Mouse (Mus musculus) testis, adult 2 months (tissue): ENCODE measurements around the gene Bub1b. TPM values are rescaled to one million over a fixed set of nuclear protein-coding genes. Genes with fewer than 3 reads are reported as not detected.

Experiments used
- H3K27ac ChIP-seq: fragments of 200-500 bp; 2 replicates; pipeline ENCODE4 v1.5.1; 2012; ENCODE audit warnings: low read depth, low read length; ENCODE audit not compliant: control insufficient read depth, insufficient read depth
- H3K27me3 ChIP-seq: fragments of 200-500 bp; 2 replicates; pipeline ENCODE4 v1.6.1; 2012; ENCODE audit warnings: mild to moderate bottlenecking, low read length, moderate library complexity; ENCODE audit not compliant: control insufficient read depth, insufficient read depth
- H3K36me3 ChIP-seq: fragments of 200-500 bp; 2 replicates; pipeline ENCODE4 v1.6.1; 2012; ENCODE audit warnings: mild to moderate bottlenecking, low read length; ENCODE audit not compliant: control insufficient read depth, insufficient read depth
- H3K4me1 ChIP-seq: fragments of 200-500 bp; 2 replicates; pipeline ENCODE4 v1.6.1; 2012; ENCODE audit warnings: low read length; ENCODE audit not compliant: control insufficient read depth, insufficient read depth
- H3K4me3 ChIP-seq: fragments of 200-500 bp; 2 replicates; pipeline ENCODE4 v1.5.1; 2012; ENCODE audit warnings: low read depth, mild to moderate bottlenecking, low read length, moderate library complexity, mixed read lengths; ENCODE audit not compliant: control insufficient read depth
- CTCF ChIP-seq: fragments of 200-500 bp; IDR thresholded peaks from 2 replicates; pipeline ENCODE4 v1.5.1; 2012; ENCODE audit warnings: low read depth, mild to moderate bottlenecking, inconsistent platforms, low read length, moderate library complexity; ENCODE audit not compliant: control insufficient read depth, insufficient read depth, insufficient replicate concordance
- POLR2A ChIP-seq: fragments of 200-500 bp; IDR thresholded peaks from 2 replicates; pipeline ENCODE4 v1.6.1; 2012; ENCODE audit warnings: low read depth, mild to moderate bottlenecking, inconsistent platforms, low read length, moderate library complexity; ENCODE audit not compliant: control insufficient read depth
- polyA plus RNA-seq: library from polyadenylated mRNA; depleted of rRNA; stranded (reverse); fragments of >200 nt; gene quantifications from 2 replicates; pipeline ENCODE4 v1.2.3, GENCODE M21; 2012

Bub1b gene
- polyA plus RNA-seq, 1 experiment = 18.4 TPM

- Histone ChIP-seq H3K36me3 (no peaks in the 10 kb centered on the region), H3K27me3 (no peaks in the 10 kb centered on the region), H3K27ac (no peak overlapping the region), H3K4me3 (no peak overlapping the region), H3K4me1 (peaks cover 10% of the 10 kb centered on the region)
- TF ChIP-seq POLR2A = no peak
- TF ChIP-seq CTCF = no peak
Observed at GRCm38 (mm10) chr2:118667181-118667580, 69.2 kb downstream of the Bub1b start.

DNA sequence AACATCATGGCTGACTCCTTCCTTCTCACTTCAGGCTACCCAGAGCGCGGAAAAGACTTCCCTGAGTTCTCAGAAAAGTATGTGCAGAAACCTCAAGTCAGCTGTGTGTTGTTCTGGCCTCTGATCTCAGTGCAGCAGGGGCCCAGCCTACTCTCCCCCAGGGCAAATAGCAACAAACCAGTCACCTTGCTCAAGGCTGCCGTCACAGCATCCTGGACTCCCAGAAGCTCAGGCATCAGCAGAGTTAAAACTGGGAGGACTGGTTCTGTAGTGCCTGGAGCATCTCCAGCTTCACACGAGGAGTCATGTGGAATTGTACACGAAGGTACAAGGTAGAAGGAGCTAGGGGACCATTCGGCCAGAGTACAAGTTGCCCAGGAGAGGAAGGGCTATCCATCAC is 71.2 kb downstream of the Bub1b start:
- Histone ChIP-seq H3K36me3 (no peaks in the 10 kb centered on the region), H3K4me3 (no peak overlapping the region), H3K4me1 (no peaks in the 10 kb centered on the region), H3K27me3 (no peaks in the 10 kb centered on the region), H3K27ac (no peak overlapping the region)
- no peak for TF ChIP-seq POLR2A
- TF ChIP-seq CTCF = no peak

- no peaks in the 10 kb centered on the region for H3K36me3 ChIP-seq
- H3K27ac ChIP-seq = no peak overlapping the region
- no peak overlapping the region for H3K4me3 ChIP-seq
- no peaks in the 10 kb centered on the region for H3K4me1 ChIP-seq
- H3K27me3 ChIP-seq = no peaks in the 10 kb centered on the region
- TF ChIP-seq POLR2A (no peak), CTCF (no peak)
Observed at GRCm38 (mm10) chr2:118669785-118670184, 71.8 kb downstream of the Bub1b start.

GRCm38 (mm10) chr2:118671728-118672127 is 73.7 kb downstream of the Bub1b start:
- Histone ChIP-seq H3K27me3 (no peaks in the 10 kb centered on the region), H3K4me1 (peaks cover 3% of the 10 kb centered on the region), H3K4me3 (no peak overlapping the region), H3K36me3 (no peaks in the 10 kb centered on the region), H3K27ac (no peak overlapping the region)
- no peak for TF ChIP-seq CTCF
- no peak for TF ChIP-seq POLR2A

- H3K27me3 ChIP-seq = no peaks in the 10 kb centered on the region
- peaks cover 18% of the 10 kb centered on the region for H3K4me1 ChIP-seq
- H3K36me3 ChIP-seq = no peaks in the 10 kb centered on the region
- H3K4me3 ChIP-seq = no peak overlapping the region
- H3K27ac ChIP-seq = no peak overlapping the region
- TF ChIP-seq CTCF = no peak
- no peak for TF ChIP-seq POLR2A
Observed at GRCm38 (mm10) chr2:118673686-118674465, 75.9 kb downstream of the Bub1b start.

GRCm38 (mm10) chr2:118674500-118674899 is 76.5 kb downstream of the Bub1b start:
- Histone ChIP-seq H3K27me3 (no peaks in the 10 kb centered on the region), H3K4me3 (no peak overlapping the region)
- TF ChIP-seq CTCF (no peak), POLR2A (no peak)

DNA sequence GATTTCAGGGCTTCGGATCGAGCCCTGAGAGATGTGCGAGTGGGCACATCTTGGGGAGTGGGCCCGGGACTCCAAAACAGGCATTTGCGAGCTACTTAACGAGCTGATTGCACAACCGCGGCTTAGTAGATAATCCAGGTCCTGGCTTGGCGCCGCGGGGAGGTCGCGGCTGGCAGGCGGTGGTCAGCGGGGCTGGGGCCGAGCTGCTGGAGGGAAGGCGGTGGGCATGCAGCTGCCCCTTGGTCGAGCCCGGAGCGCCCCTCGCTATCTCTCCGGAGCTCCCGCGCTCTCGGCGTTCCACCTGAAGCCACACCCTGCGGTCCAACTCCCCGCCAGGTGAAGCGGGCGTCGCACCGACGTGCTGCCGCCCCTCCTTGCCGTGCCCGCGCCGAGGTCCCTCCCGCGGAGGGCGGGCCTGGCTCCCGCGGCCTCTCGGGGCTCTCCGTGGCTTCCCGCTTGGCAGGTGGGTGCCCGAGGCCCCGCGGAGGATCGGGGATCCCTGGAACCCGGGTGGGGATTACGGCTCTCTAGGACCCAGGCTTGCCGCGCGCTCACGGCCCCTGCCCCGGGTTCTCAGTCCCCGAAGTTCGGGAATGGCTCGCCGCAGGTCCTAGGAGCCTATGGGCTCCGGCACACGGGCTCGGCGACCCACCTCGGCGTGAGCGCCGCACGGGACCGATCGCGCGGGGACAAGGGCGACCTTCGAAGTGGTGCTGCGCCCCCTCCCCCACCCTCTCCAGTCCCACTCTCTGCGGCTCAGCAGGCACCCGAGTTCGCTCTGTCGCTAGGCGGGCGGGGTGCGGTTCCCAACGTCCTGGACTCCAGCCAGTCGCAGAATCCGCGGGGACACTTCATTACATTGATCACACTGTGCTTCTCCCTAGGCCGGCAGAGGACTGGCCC is 79.1 kb downstream of the Bub1b start:
- no peak overlapping the region for H3K27ac ChIP-seq
- H3K4me1 ChIP-seq = peaks cover 18% of the 10 kb centered on the region
- H3K36me3 ChIP-seq = no peaks in the 10 kb centered on the region
- H3K4me3 ChIP-seq = peak overlapping the region; percentile 24
- TF ChIP-seq POLR2A (no peak), CTCF (no peak)
- no peaks in the 10 kb centered on the region for H3K27me3 ChIP-seq

More at GRCm38 (mm10) chr2:118674500-118674899, 76.5 kb downstream of the Bub1b start:
- Histone ChIP-seq H3K4me1 (peaks cover 18% of the 10 kb centered on the region), H3K27ac (no peak overlapping the region), H3K36me3 (no peaks in the 10 kb centered on the region)
